Mouse (Mus musculus) forebrain, embryonic 11.5 days (tissue): ENCODE results near the gene Tnfrsf11a. TPM values are rescaled to one million over a fixed set of nuclear protein-coding genes. Genes with fewer than 3 reads are reported as not detected.

Source experiments
- ATAC-seq: fragments of 200-750 bp; cut with Nextera tagmentation; replicated peaks from 2 replicates; pipeline ENCODE4 v1.8.0; 2017; ENCODE audit warnings: moderate TSS enrichment; ENCODE audit not compliant: low FRiP score
- DNase-seq: peaks from one replicate; pipeline ENCODE4 v3.0.0-alpha.2; 2017; ENCODE audit warnings: low spot score
- H3K27ac ChIP-seq: fragments of 300-500 bp; sonication (generic); 2 replicates; pipeline ENCODE4 v1.5.1; 2014; ENCODE audit warnings: low read depth, low read length
- H3K27me3 ChIP-seq: fragments of 300-500 bp; sonication (generic); 2 replicates; pipeline ENCODE4 v1.6.1; 2014; ENCODE audit warnings: mild to moderate bottlenecking, low read length, mixed read lengths; ENCODE audit not compliant: control insufficient read depth, insufficient read depth
- H3K36me3 ChIP-seq: fragments of 300-500 bp; sonication (generic); 2 replicates; pipeline ENCODE4 v1.6.1; 2014; ENCODE audit warnings: mild to moderate bottlenecking, low read length, moderate library complexity, mixed read lengths; ENCODE audit not compliant: control insufficient read depth, insufficient read depth
- H3K4me1 ChIP-seq: fragments of 300-500 bp; sonication (generic); replicated peaks from 2 replicates; pipeline ENCODE4 v1.6.1; 2014; ENCODE audit warnings: low read length, mixed read lengths; ENCODE audit not compliant: control insufficient read depth, insufficient read depth
- H3K4me2 ChIP-seq: fragments of 300-500 bp; sonication (generic); 2 replicates; pipeline ENCODE4 v1.6.1; 2014; ENCODE audit warnings: low read depth, mild to moderate bottlenecking, low read length, moderate library complexity, mixed read lengths; ENCODE audit not compliant: severe bottlenecking
- H3K4me3 ChIP-seq: fragments of 300-500 bp; sonication (generic); 2 replicates; pipeline ENCODE4 v1.5.1; 2014; ENCODE audit warnings: low read depth, low read length
- H3K9ac ChIP-seq: fragments of 300-500 bp; sonication (generic); 2 replicates; pipeline ENCODE4 v1.6.1; 2014; ENCODE audit warnings: low read length
- H3K9me3 ChIP-seq: fragments of 300-500 bp; sonication (generic); 2 replicates; pipeline ENCODE4 v1.6.1; 2016; ENCODE audit warnings: low read length, mixed read lengths; ENCODE audit not compliant: control insufficient read depth
- WGBS: fragments of 180-500 bp; shearing (Covaris S2); extraction: QIAGEN DNeasy Blood & Tissue Kit; methylation state at CpG from one replicate; pipeline ENCODE4 v1.1.7; 2014; 5-methylcytosine and 5-hydroxymethylcytosine counted together
- polyA plus RNA-seq: library from polyadenylated mRNA; unstranded; fragments of >200 nt; fragmentation: Nextera tagmentation; extraction: Ambion mirVana; gene quantifications from 2 replicates; pipeline ENCODE4 v1.2.1, GENCODE M21; 2014

Tnfrsf11a gene
- polyA plus RNA-seq, 1 experiment from 2014 or later: 0.09 TPM

- DNase-seq (no peak), ATAC-seq (no peak)
- no peak overlapping the region for H3K27ac ChIP-seq
- H3K4me1 ChIP-seq: no peaks in the 10 kb centered on the region
- H3K4me3 ChIP-seq: no peak overlapping the region
- no peaks in the 10 kb centered on the region for H3K36me3 ChIP-seq
- H3K27me3 ChIP-seq: no peaks in the 10 kb centered on the region
- 54% methylated on average over 14 of the region's 14 CpGs for WGBS
- H3K9ac ChIP-seq: no peak overlapping the region
- no peak overlapping the region for H3K4me2 ChIP-seq
- H3K9me3 ChIP-seq: no peaks in the 10 kb centered on the region
These were observed 34.1 kb downstream of the Tnfrsf11a start for GRCm38 (mm10) chr1:105814402-105815270.

DNA sequence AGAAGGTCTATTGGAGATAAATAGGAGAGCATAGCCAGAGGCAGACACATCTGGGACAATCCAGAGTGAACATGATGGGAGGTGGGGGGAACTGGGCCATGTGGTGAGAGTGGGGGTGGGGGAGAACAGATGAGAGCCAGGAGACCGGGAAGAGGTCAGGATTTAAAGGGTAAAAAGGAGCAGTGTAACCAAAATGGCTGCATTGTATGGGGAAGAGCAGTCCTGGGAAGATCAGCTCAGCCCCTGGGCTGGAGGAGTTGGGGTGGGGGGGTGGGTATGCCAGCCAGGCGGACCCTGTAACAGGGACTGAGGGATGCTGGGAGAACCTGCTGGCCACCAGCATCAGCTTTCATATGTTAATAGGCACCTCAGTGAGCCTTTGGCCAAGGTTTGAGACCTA is 34.8 kb downstream of the Tnfrsf11a start:
- no peak overlapping the region for H3K9ac ChIP-seq
- 41% methylated on average over 2 of the region's 2 CpGs for WGBS

DNA sequence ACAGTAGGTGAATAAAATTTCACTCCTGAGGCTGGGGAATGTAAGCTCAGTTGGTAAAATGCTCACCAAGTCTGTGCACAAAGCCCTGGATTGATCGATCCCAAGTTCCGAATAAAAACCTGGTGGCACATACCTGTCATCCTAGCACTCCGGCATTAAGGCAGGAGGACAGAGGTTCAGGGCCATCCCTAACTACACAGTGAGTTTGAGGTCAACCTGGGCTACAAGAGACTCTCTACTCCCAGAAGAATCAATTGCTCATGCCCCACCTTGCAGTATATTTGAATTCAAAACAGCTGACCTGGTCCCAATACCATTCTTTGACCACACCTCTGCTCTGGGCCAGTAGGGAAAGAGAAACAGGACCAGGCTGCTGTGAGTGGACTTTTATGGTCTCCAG is 35.2 kb downstream of the Tnfrsf11a start:
- Histone ChIP-seq H3K4me3 (no peak overlapping the region), H3K9ac (no peak overlapping the region), H3K27me3 (no peaks in the 10 kb centered on the region), H3K36me3 (no peaks in the 10 kb centered on the region), H3K9me3 (no peaks in the 10 kb centered on the region), H3K4me2 (no peak overlapping the region), H3K4me1 (no peaks in the 10 kb centered on the region), H3K27ac (no peak overlapping the region)
- WGBS: 89% methylated on average over 3 of the region's 3 CpGs
- no peak for DNase-seq
- ATAC-seq: no peak

More for the DNA sequence above, 34.8 kb downstream of the Tnfrsf11a start:
- Histone ChIP-seq H3K4me3 (no peak overlapping the region), H3K4me2 (no peak overlapping the region), H3K9me3 (no peaks in the 10 kb centered on the region), H3K36me3 (no peaks in the 10 kb centered on the region), H3K27me3 (no peaks in the 10 kb centered on the region), H3K4me1 (no peaks in the 10 kb centered on the region), H3K27ac (no peak overlapping the region)
- ATAC-seq (no peak), DNase-seq (no peak)

- 61% methylated on average over 6 of the region's 6 CpGs for WGBS
- Histone ChIP-seq H3K4me2 (no peak overlapping the region), H3K27ac (no peak overlapping the region), H3K9ac (no peak overlapping the region), H3K4me1 (no peaks in the 10 kb centered on the region), H3K9me3 (no peaks in the 10 kb centered on the region), H3K4me3 (no peak overlapping the region), H3K27me3 (no peaks in the 10 kb centered on the region), H3K36me3 (no peaks in the 10 kb centered on the region)
- DNase-seq: no peak
- ATAC-seq: no peak
These were observed 38.5 kb downstream of the Tnfrsf11a start for GRCm38 (mm10) chr1:105819031-105819430.

DNA sequence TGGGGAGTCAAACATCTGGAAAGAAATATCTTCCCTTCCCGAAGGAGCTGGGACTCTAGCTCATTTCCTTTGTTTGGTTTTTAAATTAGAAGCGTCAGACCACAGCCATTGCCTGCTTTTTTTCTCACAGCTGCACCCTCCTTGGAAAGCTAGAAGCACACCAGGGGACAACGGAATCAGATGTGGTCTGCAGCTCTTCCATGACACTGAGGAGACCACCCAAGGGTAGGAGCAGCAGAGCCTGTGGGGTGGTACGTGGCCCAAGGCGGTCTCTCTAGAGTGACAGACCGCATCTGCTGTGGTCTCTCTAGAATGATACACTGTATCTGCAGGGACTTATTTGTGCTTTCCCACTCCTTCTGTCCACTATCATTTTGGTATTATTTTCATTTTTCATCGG is 39.2 kb downstream of the Tnfrsf11a start:
- ATAC-seq: no peak
- Histone ChIP-seq H3K9ac (no peak overlapping the region), H3K36me3 (no peaks in the 10 kb centered on the region), H3K4me1 (no peaks in the 10 kb centered on the region), H3K4me3 (no peak overlapping the region), H3K4me2 (no peak overlapping the region), H3K9me3 (no peaks in the 10 kb centered on the region), H3K27me3 (no peaks in the 10 kb centered on the region), H3K27ac (no peak overlapping the region)
- no peak for DNase-seq
- 64% methylated on average over 7 of the region's 7 CpGs for WGBS

DNA sequence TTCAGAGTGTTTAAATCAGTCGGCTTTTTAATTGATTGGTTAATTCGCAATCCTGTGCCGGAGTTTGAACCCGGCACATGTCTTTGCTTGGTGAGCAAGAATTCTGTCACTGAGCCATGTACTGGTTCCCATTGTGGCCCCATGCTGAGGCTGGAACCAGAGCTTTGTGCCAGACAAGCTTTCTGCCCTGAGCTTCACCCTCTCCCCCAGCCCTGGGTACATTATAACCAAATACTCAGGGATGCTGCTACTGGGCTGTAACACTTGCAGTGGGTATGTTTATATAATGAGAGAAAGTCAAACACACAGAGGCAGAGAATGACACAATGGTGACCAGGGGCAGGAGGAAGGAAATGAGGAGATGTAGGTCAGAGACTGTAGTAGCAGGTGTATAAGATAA is 43.8 kb downstream of the Tnfrsf11a start:
- Histone ChIP-seq H3K9ac (no peak overlapping the region), H3K4me1 (no peaks in the 10 kb centered on the region), H3K4me3 (no peak overlapping the region), H3K27me3 (no peaks in the 10 kb centered on the region), H3K4me2 (no peak overlapping the region), H3K27ac (no peak overlapping the region), H3K9me3 (no peaks in the 10 kb centered on the region), H3K36me3 (no peaks in the 10 kb centered on the region)
- ATAC-seq: no peak
- no peak for DNase-seq
- 92% methylated on average over 4 of the region's 4 CpGs for WGBS

DNA sequence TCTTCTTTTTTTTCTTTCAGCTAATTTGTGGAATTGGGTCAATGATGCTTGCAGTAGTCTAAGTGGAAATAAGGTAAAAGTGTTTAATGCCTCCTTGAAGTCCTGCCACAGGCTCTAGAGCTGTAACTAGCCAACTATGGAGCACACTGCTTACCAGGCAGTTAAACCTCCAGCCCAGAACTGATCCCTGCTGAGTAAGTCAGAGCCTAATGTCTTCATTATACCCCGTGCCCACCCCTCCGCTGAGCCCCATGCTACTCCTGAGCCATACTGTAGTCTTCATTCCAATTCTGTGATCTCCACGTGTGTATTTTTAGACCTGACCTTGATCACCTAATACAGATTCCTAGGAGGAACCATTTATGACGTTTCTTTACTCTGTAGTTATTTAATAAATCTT is 44.5 kb downstream of the Tnfrsf11a start:
- ATAC-seq (no peak), DNase-seq (no peak)
- Histone ChIP-seq H3K27ac (no peak overlapping the region), H3K27me3 (no peaks in the 10 kb centered on the region), H3K9me3 (no peaks in the 10 kb centered on the region), H3K4me3 (no peak overlapping the region), H3K4me2 (no peak overlapping the region), H3K36me3 (no peaks in the 10 kb centered on the region), H3K4me1 (no peaks in the 10 kb centered on the region), H3K9ac (no peak overlapping the region)
- 81% methylated on average over 4 of the region's 4 CpGs for WGBS

GRCm38 (mm10) chr1:105827374-105827773 is 46.9 kb downstream of the Tnfrsf11a start:
- ATAC-seq (no peak), DNase-seq (no peak)
- WGBS: 85% methylated on average over 7 of the region's 7 CpGs
- no peaks in the 10 kb centered on the region for H3K4me1 ChIP-seq
- H3K4me3 ChIP-seq: no peak overlapping the region
- H3K36me3 ChIP-seq: no peaks in the 10 kb centered on the region
- H3K27me3 ChIP-seq: no peaks in the 10 kb centered on the region
- no peak overlapping the region for H3K4me2 ChIP-seq
- H3K9ac ChIP-seq: no peak overlapping the region
- no peak overlapping the region for H3K27ac ChIP-seq
- H3K9me3 ChIP-seq: no peaks in the 10 kb centered on the region

- H3K27me3 ChIP-seq: no peaks in the 10 kb centered on the region
- 89% methylated on average over 8 of the region's 8 CpGs for WGBS
- no peaks in the 10 kb centered on the region for H3K36me3 ChIP-seq
- H3K9me3 ChIP-seq: no peaks in the 10 kb centered on the region
- DNase-seq (no peak), ATAC-seq (no peak)
- H3K4me2 ChIP-seq: no peak overlapping the region
- no peak overlapping the region for H3K27ac ChIP-seq
- no peak overlapping the region for H3K9ac ChIP-seq
- no peaks in the 10 kb centered on the region for H3K4me1 ChIP-seq
- no peak overlapping the region for H3K4me3 ChIP-seq
These were observed 47.3 kb downstream of the Tnfrsf11a start for GRCm38 (mm10) chr1:105827786-105828345.
